Mouse (Mus musculus): ENCODE measurements around the gene Ulk4. TPM values are rescaled to one million over a fixed set of nuclear protein-coding genes. Genes with fewer than 3 reads are reported as not detected.

Ulk4 gene
- total and polyA plus RNA-seq, 3 experiments = 26.6 to 31.1 TPM; not detected in 1

DNA sequence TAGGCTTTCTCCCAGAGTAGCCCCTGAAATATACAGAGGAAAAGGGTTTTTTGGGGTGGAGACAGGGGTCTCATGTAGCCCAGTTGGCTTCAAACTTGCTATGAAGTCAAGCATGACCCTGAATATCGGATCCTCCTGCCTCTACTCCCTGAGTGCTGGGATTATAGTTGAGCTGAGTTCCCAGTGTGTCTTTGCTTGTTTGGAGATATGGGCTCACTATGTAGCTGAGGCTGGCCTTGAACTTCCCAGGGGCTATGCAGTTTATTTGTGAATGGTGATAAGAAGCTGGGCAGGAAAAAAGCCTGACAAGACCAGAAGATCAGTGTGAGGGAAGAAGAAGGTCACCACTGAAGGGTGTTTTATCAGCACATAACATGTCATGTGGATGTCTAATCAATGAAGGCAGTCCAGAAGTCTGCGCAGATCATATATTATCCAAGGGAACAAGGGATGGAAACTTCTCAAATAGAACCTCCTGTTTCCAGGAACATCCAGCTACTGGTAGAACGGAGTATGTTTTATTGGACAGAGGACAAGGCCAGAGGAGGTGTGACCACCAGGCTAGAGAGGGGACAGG, 9.4 kb upstream of the Ulk4 start:
- H3K4me1 ChIP-seq (ENCODE audit: control insufficient read depth in 1 of 2, insufficient read depth in 2 of 2, low read length in 2 of 2) = peaks cover 6 to 8% of the 10 kb centered on the region in 2 experiments; a peak in 3 of 4 replicates
- peak overlapping the region; percentile 93 for H3K4me3 ChIP-seq (ENCODE audit: control insufficient read depth in 1 of 2, insufficient read depth in 1 of 2, low read depth in 2 of 2, low read length in 2 of 2)
- peaks cover 4% of the 10 kb centered on the region; the same call in 1 of the 2 replicates for H3K79me2 ChIP-seq (ENCODE audit: control insufficient read depth, insufficient read depth, low read length, poor library complexity)
- peak overlapping the region; percentile 66 for H3K27ac ChIP-seq (ENCODE audit: control insufficient read depth, low read depth, low read length)
- peak overlapping the region; percentile 62 for H3K9ac ChIP-seq (ENCODE audit: control insufficient read depth, low read depth, low read length, poor library complexity, severe bottlenecking)
- no peaks in the 10 kb centered on the region for H3K9me3 ChIP-seq (replicated peaks; ENCODE audit: insufficient read depth, low read length)
- peaks cover 0 to 5% of the 10 kb centered on the region in 2 experiments; a peak in 2 of 4 replicates for H3K36me3 ChIP-seq (ENCODE audit: control insufficient read depth in 1 of 2, insufficient read depth in 2 of 2, low read length in 2 of 2)
- no peaks in the 10 kb centered on the region for H3K27me3 ChIP-seq (ENCODE audit: control insufficient read depth in 1 of 2, insufficient read depth in 2 of 2, low read length in 2 of 2)
- no peak for DNase-seq (ENCODE audit: low read depth, low spot score)
- TF ChIP-seq UBTF (IDR thresholded peaks at IDR 0.05; ENCODE audit: borderline replicate concordance, insufficient read depth, low read depth, low read length) (no peak), ETS1 (IDR thresholded peaks at IDR 0.05; ENCODE audit: low read depth, low read length) (0 out of 2 replicates have a peak, but pooled peaks have one; percentile 6), POLR2AphosphoS5 (IDR thresholded peaks at IDR 0.05; ENCODE audit: borderline replicate concordance, low read depth, low read length) (no peak), GATA1 (IDR thresholded peaks at IDR 0.05; ENCODE audit: low read depth, low read length) (0 out of 2 replicates have a peak, but pooled peaks have one; percentile 20), MEF2A (IDR thresholded peaks at IDR 0.05; ENCODE audit: extremely low read depth, insufficient replicate concordance, low read depth, low read length, poor library complexity, severe bottlenecking) (no peak)

DNA sequence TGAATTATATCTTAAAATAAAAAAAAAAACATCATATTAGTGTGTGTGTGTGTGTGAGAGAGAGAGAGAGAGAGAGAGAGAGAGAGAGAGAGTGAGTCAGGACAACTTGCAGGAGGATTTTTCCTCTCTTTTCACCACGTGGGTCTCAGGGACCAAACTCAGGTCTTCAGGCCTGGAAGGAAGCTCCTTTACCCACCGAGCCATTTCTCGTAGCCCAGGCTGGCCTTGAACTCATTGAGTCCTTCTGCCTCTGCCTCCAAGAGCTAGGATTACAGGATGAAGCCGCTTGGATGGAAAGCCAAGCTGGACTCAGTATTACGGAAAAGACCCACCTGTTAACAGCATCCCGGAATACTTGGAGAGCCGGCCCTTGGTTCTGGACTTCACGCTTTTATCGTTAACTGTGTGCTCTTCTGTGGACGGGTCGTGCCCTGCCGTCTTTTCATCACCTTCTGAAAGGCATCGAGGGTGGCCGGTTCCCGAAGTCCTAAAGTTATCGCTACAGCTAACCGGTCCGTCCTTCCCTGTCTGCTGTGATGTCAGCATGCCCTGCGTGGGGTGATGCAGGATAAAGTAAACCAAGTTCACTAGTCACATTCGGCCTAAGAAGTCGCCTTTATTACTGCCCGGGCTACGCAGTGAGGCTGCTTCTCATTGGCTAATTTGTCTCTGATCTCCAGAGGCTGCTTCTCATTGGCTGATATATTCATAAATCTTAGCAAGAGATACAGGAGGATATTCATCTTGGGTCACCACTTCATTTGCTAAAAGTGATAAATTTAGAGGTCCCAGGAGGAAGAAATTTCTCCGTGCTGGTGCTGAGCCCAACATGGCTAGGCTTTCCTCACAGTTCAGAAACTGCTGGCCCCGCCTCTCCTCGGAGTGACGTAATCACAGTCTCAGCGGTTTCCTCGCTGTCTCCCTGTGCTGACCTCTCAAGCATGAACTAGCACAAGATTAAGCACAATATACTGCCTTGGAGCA, 8.6 kb upstream of the Ulk4 start:
- H3K9ac ChIP-seq (ENCODE audit: control insufficient read depth, low read depth, low read length, poor library complexity, severe bottlenecking) = peak overlapping the region; percentile 84
- peak overlapping the region; percentile 78 for H3K27ac ChIP-seq (ENCODE audit: control insufficient read depth, low read depth, low read length)
- peak overlapping the region; percentile 93 for H3K4me3 ChIP-seq (ENCODE audit: control insufficient read depth in 1 of 2, insufficient read depth in 1 of 2, low read depth in 2 of 2, low read length in 2 of 2)
- H3K79me2 ChIP-seq (ENCODE audit: control insufficient read depth, insufficient read depth, low read length, poor library complexity) = peaks cover 4% of the 10 kb centered on the region; the same call in 1 of the 2 replicates
- peak; percentile 94 for DNase-seq (ENCODE audit: low read depth, low spot score)
- H3K27me3 ChIP-seq (ENCODE audit: control insufficient read depth in 1 of 2, insufficient read depth in 2 of 2, low read length in 2 of 2) = no peaks in the 10 kb centered on the region
- H3K4me1 ChIP-seq (ENCODE audit: control insufficient read depth in 1 of 2, insufficient read depth in 2 of 2, low read length in 2 of 2) = peaks cover 6 to 8% of the 10 kb centered on the region in 2 experiments; a peak in 3 of 4 replicates
- H3K36me3 ChIP-seq (ENCODE audit: control insufficient read depth in 1 of 2, insufficient read depth in 2 of 2, low read length in 2 of 2) = peaks cover 0 to 5% of the 10 kb centered on the region in 2 experiments; a peak in 2 of 4 replicates
- H3K9me3 ChIP-seq (replicated peaks; ENCODE audit: insufficient read depth, low read length) = no peaks in the 10 kb centered on the region
- peak; percentile 42 for TF ChIP-seq MAX (IDR thresholded peaks at IDR 0.05; ENCODE audit: low read length)
- peak; percentile 30 for TF ChIP-seq MYC (IDR thresholded peaks at IDR 0.05; ENCODE audit: low read depth, low read length)
- peak; percentile 83 for TF ChIP-seq POLR2AphosphoS2 (IDR thresholded peaks at IDR 0.05; ENCODE audit: low read length)
- no peak for TF ChIP-seq EP300 (IDR thresholded peaks at IDR 0.05; ENCODE audit: low read depth in 1 of 2, low read length in 2 of 2)
- no peak for TF ChIP-seq POLR2AphosphoS5 (IDR thresholded peaks at IDR 0.05; ENCODE audit: borderline replicate concordance, low read depth, low read length)
- no peak for TF ChIP-seq ZMIZ1 (IDR thresholded peaks at IDR 0.05; ENCODE audit: low read depth, low read length)
- TF ChIP-seq NRF1 (IDR thresholded peaks at IDR 0.05; ENCODE audit: insufficient read depth, low read depth, low read length, poor library complexity, severe bottlenecking) = peak; percentile 13; the same call in 1 of the 2 replicates
- no peak for TF ChIP-seq CHD2 (IDR thresholded peaks at IDR 0.05; ENCODE audit: low read length)
- no peak for TF ChIP-seq BHLHE40 (IDR thresholded peaks at IDR 0.05; ENCODE audit: borderline replicate concordance, low read depth, low read length)
- TF ChIP-seq MYB (IDR thresholded peaks at IDR 0.05; ENCODE audit: low read depth, low read length) = no peak
- TF ChIP-seq POLR2A (IDR thresholded peaks at IDR 0.05; ENCODE audit: control insufficient read depth in 1 of 2, insufficient read depth in 1 of 2, low read depth in 1 of 2, low read length in 2 of 2, poor library complexity in 1 of 2) = peak in 1 of 2 experiments; percentile 90; a peak in 3 of 4 replicates
- peak; percentile 37 for TF ChIP-seq GATA1 (IDR thresholded peaks at IDR 0.05; ENCODE audit: low read depth, low read length)
- no peak for TF ChIP-seq CHD1 (IDR thresholded peaks at IDR 0.05; ENCODE audit: low read depth, low read length)
- no peak for TF ChIP-seq JUND (IDR thresholded peaks at IDR 0.05; ENCODE audit: low read depth, low read length)
- TF ChIP-seq NELFE (IDR thresholded peaks at IDR 0.05; ENCODE audit: low read depth, low read length) = peak; percentile 70
- no peak for TF ChIP-seq TAL1 (IDR thresholded peaks at IDR 0.05; ENCODE audit: low read length)
- peak; percentile 93 for TF ChIP-seq TBP (IDR thresholded peaks at IDR 0.05; ENCODE audit: low read depth, low read length)
- no peak for TF ChIP-seq RCOR1 (IDR thresholded peaks at IDR 0.05; ENCODE audit: low read depth, low read length)
- no peak for TF ChIP-seq ZKSCAN1 (IDR thresholded peaks at IDR 0.05; ENCODE audit: low read depth, low read length)
- TF ChIP-seq KAT2A (conservative IDR thresholded peaks at IDR 0.05; ENCODE audit: low read depth, low read length) = no peak
- no peak for TF ChIP-seq ZNF384 (IDR thresholded peaks at IDR 0.05; ENCODE audit: low read depth, low read length)
- TF ChIP-seq MAFK (IDR thresholded peaks at IDR 0.05; ENCODE audit: borderline replicate concordance, low read depth, low read length) = no peak
- peak; percentile 60; the same call in 1 of the 2 replicates for TF ChIP-seq SIN3A (IDR thresholded peaks at IDR 0.05; ENCODE audit: low read length)
- no peak for TF ChIP-seq UBTF (IDR thresholded peaks at IDR 0.05; ENCODE audit: borderline replicate concordance, insufficient read depth, low read depth, low read length)
- peak; percentile 52; the same call in 1 of the 2 replicates for TF ChIP-seq HCFC1 (IDR thresholded peaks at IDR 0.05; ENCODE audit: low read depth, low read length)
